Mouse (Mus musculus): ENCODE measurements around the gene Lama1.

DNA sequence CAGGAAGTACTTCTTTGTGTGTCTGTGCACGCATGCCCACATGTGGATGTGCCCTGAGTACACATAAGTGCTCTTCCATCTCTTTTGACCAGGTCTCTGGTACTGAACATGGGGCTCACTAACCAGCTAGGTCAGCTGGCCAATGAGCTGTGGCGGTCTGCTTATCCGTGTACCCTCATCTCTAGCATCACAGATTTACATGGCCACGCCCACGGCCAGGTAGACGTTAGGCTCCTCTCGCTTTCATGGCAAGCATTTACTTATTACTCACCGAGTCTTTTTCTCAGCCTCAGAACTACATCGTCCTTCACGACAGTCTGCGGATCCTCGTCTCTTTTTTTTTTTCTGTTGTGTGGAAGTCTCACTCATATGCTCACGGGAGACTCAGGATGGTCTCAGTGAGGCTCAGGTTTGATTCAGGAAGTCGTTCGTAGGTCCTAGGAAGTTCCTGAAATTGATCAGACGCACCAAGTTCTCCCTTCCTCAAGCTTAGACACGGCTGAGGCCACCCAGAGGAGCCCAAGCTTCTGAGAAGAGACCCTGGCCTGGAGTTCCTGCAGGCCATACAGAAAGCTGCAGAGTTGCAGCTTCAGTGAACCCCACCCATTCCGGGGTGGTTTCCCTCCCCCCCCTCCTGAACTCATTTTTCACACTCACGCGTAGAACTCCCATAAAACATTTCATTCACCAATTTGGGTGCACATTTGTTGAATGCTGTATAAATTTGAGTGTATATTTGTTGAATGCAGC is 139.3 kb downstream of the Lama1 start:
- TF ChIP-seq CTCF (IDR thresholded peaks at IDR 0.05; ENCODE audit: control insufficient read depth, insufficient read depth, insufficient read length) (no peak), MAX (IDR thresholded peaks at IDR 0.05) (no peak), MYOG (IDR thresholded peaks at IDR 0.05; ENCODE audit: control insufficient read depth, extremely low read depth, insufficient read length) (no peak), FOSL1 (IDR thresholded peaks at IDR 0.05; ENCODE audit: insufficient read depth, low read length, poor library complexity, severe bottlenecking) (no peak), USF1 (IDR thresholded peaks at IDR 0.05; ENCODE audit: low read depth) (no peak), CEBPB (IDR thresholded peaks at IDR 0.05; ENCODE audit: low read depth) (no peak), MYOD1 (IDR thresholded peaks at IDR 0.05; ENCODE audit: control insufficient read depth, insufficient read length, low read depth) (no peak)

Measured in C2C12 (cell line).